Mouse (Mus musculus): ENCODE data around the gene Gfral.
A peak's percentile ranks its signal among the peaks of the same experiment; 100 is the strongest.

Gfral gene

DNA sequence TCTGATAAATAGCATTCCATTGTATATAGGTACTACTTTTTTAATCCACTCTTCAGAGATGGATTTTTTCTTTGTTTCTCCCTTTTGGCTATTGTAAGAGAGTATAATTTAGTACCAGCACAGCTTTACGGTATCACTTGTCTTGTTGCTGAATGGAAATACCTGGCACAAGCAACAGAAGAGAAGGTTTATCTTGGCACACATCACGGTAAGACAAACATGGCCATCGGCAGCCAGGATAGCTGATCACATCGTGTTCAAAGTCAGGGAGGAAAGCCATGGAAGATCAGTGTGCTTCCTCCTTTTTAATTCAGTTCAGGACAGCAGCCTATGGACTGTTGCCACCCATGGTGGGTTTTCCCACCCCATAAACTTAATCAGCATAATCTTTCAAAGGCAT is 89.2 kb downstream of the Gfral start:
- DNase-seq (ENCODE audit: low read depth, low spot score), result no peak

DNA sequence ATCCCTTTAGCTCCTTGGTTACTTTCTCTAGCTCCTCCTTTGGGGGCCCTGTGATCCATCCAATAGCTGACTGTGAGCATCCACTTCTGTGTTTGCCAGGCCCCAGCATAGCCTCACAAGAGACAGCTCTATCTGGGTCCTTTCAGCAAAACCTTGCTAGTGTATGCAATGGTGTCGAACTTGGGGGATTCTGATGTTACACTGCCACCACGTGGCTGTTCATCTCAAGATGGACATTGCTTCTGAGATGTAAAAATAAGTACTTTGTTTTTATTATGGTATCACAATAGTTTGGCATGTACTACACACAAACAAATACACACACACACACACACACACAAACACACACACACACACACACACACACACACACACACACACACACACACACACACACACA is 90.6 kb downstream of the Gfral start:
- DNase-seq (ENCODE audit: low read depth, low spot score), result peak; percentile 59
